Mouse (Mus musculus) erythroblast, embryonic 14.5 days (primary cell): ENCODE measurements at regions not wholly inside any gene's neighbourhood (a gene's known extent, or its start where the extent isn't known, plus 50 kb on each side); places are given as distances from the start of the nearest gene placed in this dataset.

Experiments
- GATA1 ChIP-seq: IDR thresholded peaks from 2 replicates; pipeline ENCODE4 v1.6.1; 2012; ENCODE audit warnings: low read length, inconsistent platforms, mixed read lengths
- TAL1 ChIP-seq: IDR thresholded peaks from 3 replicates; pipeline ENCODE4 v1.6.1; 2012; ENCODE audit warnings: low read length, inconsistent platforms, mixed read lengths

- no peak for TF ChIP-seq TAL1
- TF ChIP-seq GATA1 = no peak
Observed at GRCm38 (mm10) chr3:15154153-15154552, 177.9 kb downstream of the Gm9733 start.
